Mouse (Mus musculus): Measurements from ENCODE around the gene Mlec. TPM values are rescaled to one million over a fixed set of nuclear protein-coding genes. Genes with fewer than 3 reads are reported as not detected.

The Mlec gene
- polyA plus RNA-seq, 1 experiment from 2014 or later: 53.6 TPM

DNA sequence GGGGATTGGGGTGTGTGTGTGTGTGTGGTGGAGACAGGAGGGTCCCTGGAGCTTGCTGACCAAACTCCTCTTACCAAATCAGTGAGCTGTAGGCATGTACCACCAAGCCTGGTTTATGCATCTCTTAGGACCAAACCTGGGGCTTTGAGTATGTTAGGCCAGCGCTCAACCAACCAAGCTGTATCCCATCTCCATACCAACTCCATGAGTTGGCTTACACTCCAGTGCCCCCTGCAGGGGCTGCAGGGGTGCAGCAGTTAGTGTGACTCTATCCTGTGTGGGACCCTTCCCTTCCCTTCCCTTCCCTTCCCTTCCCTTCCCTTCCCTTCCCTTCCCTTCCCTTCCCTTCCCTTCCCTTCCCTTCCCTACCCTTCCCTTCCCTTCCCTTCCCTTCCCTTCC, 16.6 kb upstream of the Mlec start:
- Histone ChIP-seq H3K36me3 (ENCODE audit: control insufficient read depth, insufficient read depth, low read length) (no peaks in the 10 kb centered on the region), H3K9me3 (ENCODE audit: control insufficient read depth, low read length) (no peaks in the 10 kb centered on the region), H3K4me2 (ENCODE audit: low read length) (no peak overlapping the region), H3K27me3 (ENCODE audit: control insufficient read depth, insufficient read depth, low read length) (no peaks in the 10 kb centered on the region), H3K4me3 (ENCODE audit: control insufficient read depth in 1 of 2, insufficient read depth in 1 of 2, low read depth in 1 of 2, low read length in 2 of 2) (no peak overlapping the region), H3K27ac (replicated peaks in 1 of 2; ENCODE audit: control insufficient read depth in 1 of 2, insufficient read depth in 1 of 2, low read depth in 2 of 2, low read length in 2 of 2) (no peak overlapping the region), H3K9ac (ENCODE audit: low read length) (no peak overlapping the region), H3K4me1 (ENCODE audit: control insufficient read depth in 2 of 2, insufficient read depth in 2 of 2, low read length in 2 of 2) (no peaks in the 10 kb centered on the region)
- 85% methylated on average over 1 of the region's 1 CpGs for WGBS
- no peak for ATAC-seq (ENCODE audit: insufficient number of reproducible peaks, insufficient read depth, low FRiP score, low read depth)

DNA sequence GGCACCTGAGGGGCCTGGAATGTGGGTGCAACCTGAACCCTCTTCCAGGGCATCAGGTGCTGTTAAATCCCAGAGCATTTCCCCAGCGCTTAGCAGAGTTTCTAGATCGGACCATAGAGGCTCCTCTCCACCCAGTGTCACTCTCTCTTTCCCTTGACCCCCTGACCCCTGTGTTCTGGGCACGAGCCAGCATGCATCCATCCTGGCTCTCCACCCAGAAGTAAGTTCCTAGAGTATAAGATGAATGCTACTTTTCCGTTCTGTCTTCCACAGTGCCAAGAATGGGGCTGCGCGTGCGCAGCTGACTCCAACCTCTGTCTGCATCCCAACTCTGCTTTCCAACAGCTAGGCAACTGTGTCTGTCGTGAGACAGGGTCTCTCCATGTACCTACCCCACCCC, 12.2 kb upstream of the Mlec start:
- Histone ChIP-seq H3K4me1 (ENCODE audit: control insufficient read depth in 2 of 2, insufficient read depth in 2 of 2, low read length in 2 of 2) (peaks cover 11 to 18% of the 10 kb centered on the region in 2 experiments), H3K9ac (ENCODE audit: low read length) (no peak overlapping the region), H3K4me2 (ENCODE audit: low read length) (no peak overlapping the region), H3K4me3 (ENCODE audit: control insufficient read depth in 1 of 2, insufficient read depth in 1 of 2, low read depth in 1 of 2, low read length in 2 of 2) (no peak overlapping the region), H3K9me3 (ENCODE audit: control insufficient read depth, low read length) (no peaks in the 10 kb centered on the region), H3K27me3 (ENCODE audit: control insufficient read depth, insufficient read depth, low read length) (no peaks in the 10 kb centered on the region), H3K36me3 (ENCODE audit: control insufficient read depth, insufficient read depth, low read length) (no peaks in the 10 kb centered on the region), H3K27ac (replicated peaks in 1 of 2; ENCODE audit: control insufficient read depth in 1 of 2, insufficient read depth in 1 of 2, low read depth in 2 of 2, low read length in 2 of 2) (no peak overlapping the region)
- ATAC-seq (ENCODE audit: insufficient number of reproducible peaks, insufficient read depth, low FRiP score, low read depth): no peak
- 76% methylated on average over 8 of the region's 8 CpGs for WGBS

DNA sequence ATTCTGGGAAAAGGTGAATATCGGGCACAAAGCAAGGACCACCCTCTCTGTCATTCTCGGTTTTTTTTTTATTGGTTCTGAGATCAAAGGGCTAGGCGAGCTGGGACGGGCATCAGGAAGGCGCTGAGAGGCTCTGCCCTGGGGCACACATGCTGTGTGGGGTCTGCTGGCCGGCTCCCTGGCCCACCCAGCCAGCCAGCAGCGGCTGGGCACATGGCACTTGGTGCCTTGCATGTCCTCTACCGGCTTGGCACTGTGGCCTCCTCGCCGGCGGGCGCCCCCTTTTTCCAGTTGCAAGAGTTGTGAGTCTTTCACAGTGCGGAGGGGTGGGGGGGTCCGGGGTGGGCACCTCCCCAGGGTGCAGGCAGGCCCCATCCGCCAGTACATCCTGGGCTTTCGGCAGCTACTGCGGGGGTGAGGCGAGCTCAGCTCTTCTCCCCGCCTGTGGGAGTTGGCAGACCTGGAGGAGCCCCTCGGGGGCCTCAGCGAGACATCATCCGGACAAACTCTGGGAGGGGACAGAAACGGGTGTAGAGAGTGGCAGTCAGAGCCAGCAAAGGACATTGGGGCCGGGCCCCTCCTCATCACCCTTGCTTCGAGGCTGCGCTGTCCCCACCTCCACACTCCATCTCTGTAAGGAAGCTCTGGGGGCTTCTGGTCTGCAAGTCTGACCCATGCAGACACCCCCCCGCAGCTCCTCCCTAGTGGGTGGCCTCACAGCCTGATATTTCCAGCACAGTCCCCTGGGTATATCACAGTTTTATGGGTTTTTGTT, 10.8 kb upstream of the Mlec start:
- Histone ChIP-seq H3K4me1 (ENCODE audit: control insufficient read depth in 2 of 2, insufficient read depth in 2 of 2, low read length in 2 of 2) (peaks cover 11 to 18% of the 10 kb centered on the region in 2 experiments), H3K4me2 (ENCODE audit: low read length) (peak overlapping the region; percentile 6; the same call in 1 of the 2 replicates), H3K9me3 (ENCODE audit: control insufficient read depth, low read length) (no peaks in the 10 kb centered on the region), H3K9ac (ENCODE audit: low read length) (peak overlapping the region; percentile 25; the same call in 1 of the 2 replicates), H3K27me3 (ENCODE audit: control insufficient read depth, insufficient read depth, low read length) (no peaks in the 10 kb centered on the region), H3K27ac (replicated peaks in 1 of 2; ENCODE audit: control insufficient read depth in 1 of 2, insufficient read depth in 1 of 2, low read depth in 2 of 2, low read length in 2 of 2) (no peak overlapping the region), H3K4me3 (ENCODE audit: control insufficient read depth in 1 of 2, insufficient read depth in 1 of 2, low read depth in 1 of 2, low read length in 2 of 2) (no peak overlapping the region), H3K36me3 (ENCODE audit: control insufficient read depth, insufficient read depth, low read length) (no peaks in the 10 kb centered on the region)
- 43% methylated on average over 25 of the region's 27 CpGs for WGBS
- no peak for ATAC-seq (ENCODE audit: insufficient number of reproducible peaks, insufficient read depth, low FRiP score, low read depth)

DNA sequence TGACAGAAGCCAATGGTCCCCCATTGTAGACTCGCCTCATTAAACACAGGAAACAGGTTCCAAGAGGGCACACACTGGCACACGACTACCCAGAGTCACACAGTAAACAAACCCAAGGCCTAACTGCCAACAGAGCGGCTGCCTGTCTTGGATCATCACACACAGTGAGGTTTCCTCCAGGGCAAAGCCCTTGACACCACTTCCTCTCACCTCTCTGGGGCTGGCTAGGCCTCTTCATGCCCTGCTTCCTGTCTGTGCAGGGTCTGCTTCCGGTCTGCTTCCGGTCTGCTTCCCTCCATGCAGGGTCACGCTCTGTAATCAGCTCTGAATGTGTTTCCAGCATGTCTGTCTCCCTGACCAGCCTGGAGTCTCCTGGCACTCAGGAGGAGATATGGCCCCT, 9.4 kb upstream of the Mlec start:
- no peak overlapping the region for H3K4me2 ChIP-seq (ENCODE audit: low read length)
- 62% methylated on average over 6 of the region's 6 CpGs for WGBS
- H3K9ac ChIP-seq (ENCODE audit: low read length): no peak overlapping the region
- no peak for ATAC-seq (ENCODE audit: insufficient number of reproducible peaks, insufficient read depth, low FRiP score, low read depth)
- H3K27me3 ChIP-seq (ENCODE audit: control insufficient read depth, insufficient read depth, low read length): no peaks in the 10 kb centered on the region
- peak overlapping the region; percentile 15 to 57; a peak in 3 of 4 replicates for H3K27ac ChIP-seq (replicated peaks in 1 of 2; ENCODE audit: control insufficient read depth in 1 of 2, insufficient read depth in 1 of 2, low read depth in 2 of 2, low read length in 2 of 2)
- no peak overlapping the region for H3K4me3 ChIP-seq (ENCODE audit: control insufficient read depth in 1 of 2, insufficient read depth in 1 of 2, low read depth in 1 of 2, low read length in 2 of 2)
- no peaks in the 10 kb centered on the region for H3K36me3 ChIP-seq (ENCODE audit: control insufficient read depth, insufficient read depth, low read length)
- H3K4me1 ChIP-seq (ENCODE audit: control insufficient read depth in 2 of 2, insufficient read depth in 2 of 2, low read length in 2 of 2): peaks cover 11 to 18% of the 10 kb centered on the region in 2 experiments
- no peaks in the 10 kb centered on the region for H3K9me3 ChIP-seq (ENCODE audit: control insufficient read depth, low read length)

DNA sequence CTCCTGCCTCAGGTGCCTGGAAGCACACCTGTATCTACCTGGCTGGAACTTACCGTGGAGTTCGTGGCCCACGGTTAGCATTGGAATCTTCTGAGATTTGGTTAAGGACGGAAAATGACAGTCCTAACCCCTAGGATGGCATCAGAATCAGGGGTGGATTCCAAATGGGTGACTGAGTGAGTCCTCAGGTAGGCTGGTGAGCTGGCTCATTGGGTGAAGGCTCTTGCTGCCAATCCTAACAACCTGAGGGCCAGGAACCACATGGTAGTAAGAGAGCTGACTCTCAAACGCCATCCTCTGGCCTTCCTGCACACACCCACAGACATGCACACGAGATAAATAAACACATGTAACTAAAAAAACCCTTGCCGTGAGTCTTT, 8.8 kb upstream of the Mlec start:
- Histone ChIP-seq H3K9me3 (ENCODE audit: control insufficient read depth, low read length) (no peaks in the 10 kb centered on the region), H3K4me2 (ENCODE audit: low read length) (no peak overlapping the region), H3K9ac (ENCODE audit: low read length) (no peak overlapping the region), H3K4me3 (ENCODE audit: control insufficient read depth in 1 of 2, insufficient read depth in 1 of 2, low read depth in 1 of 2, low read length in 2 of 2) (no peak overlapping the region), H3K36me3 (ENCODE audit: control insufficient read depth, insufficient read depth, low read length) (no peaks in the 10 kb centered on the region), H3K27ac (replicated peaks in 1 of 2; ENCODE audit: control insufficient read depth in 1 of 2, insufficient read depth in 1 of 2, low read depth in 2 of 2, low read length in 2 of 2) (peak overlapping the region; percentile 8 to 57; a peak in 2 of 4 replicates), H3K4me1 (ENCODE audit: control insufficient read depth in 2 of 2, insufficient read depth in 2 of 2, low read length in 2 of 2) (peaks cover 11 to 18% of the 10 kb centered on the region in 2 experiments), H3K27me3 (ENCODE audit: control insufficient read depth, insufficient read depth, low read length) (no peaks in the 10 kb centered on the region)
- no peak for ATAC-seq (ENCODE audit: insufficient number of reproducible peaks, insufficient read depth, low FRiP score, low read depth)
- WGBS: 80% methylated on average over 7 of the region's 7 CpGs

DNA sequence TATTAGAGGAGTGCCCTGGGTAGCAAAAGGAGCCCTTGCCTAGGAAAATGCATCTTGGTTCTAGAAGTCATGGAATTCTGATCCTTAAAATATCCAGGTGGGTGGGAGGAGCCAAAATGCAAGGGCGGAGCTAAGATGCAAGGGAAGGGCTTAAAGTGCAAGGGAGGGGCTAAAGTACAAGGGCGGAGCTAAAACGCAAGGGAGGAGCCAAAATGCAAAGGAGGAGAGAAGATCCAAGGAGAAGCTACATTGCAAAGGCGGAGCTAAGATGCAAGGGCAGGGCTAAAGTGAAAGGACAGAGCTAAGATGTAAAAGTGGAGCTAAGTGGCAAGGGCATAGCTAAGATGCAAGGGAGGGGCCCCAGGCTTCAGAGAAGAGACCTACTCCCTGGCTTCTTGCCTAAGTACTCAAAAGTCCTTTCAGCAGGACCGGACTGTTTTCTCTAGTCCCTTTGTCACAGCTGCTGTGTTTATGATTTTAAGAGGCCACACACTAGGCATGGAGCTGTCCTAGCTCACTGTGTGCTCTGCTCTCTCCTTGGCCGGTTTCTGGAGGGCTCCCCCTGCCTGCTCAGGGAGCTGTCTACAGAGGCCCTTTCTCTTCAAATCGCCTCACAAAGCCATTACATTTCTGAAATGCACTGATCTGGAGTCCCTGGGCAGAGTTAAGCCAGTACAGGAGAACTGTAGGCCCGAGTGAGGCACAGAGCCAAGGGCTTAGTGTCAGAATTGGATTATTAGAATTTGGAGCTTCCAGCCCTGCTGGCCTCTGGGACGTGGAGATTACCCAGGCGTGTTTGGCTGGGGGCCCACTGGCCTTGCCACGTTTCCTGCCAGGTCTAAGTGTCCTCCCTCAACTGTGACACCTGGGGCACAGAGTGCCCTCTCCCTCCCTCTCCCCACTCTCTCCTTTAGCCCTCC, 8.2 kb upstream of the Mlec start:
- H3K27me3 ChIP-seq (ENCODE audit: control insufficient read depth, insufficient read depth, low read length): no peaks in the 10 kb centered on the region
- H3K36me3 ChIP-seq (ENCODE audit: control insufficient read depth, insufficient read depth, low read length): no peaks in the 10 kb centered on the region
- no peaks in the 10 kb centered on the region for H3K9me3 ChIP-seq (ENCODE audit: control insufficient read depth, low read length)
- H3K27ac ChIP-seq (replicated peaks in 1 of 2; ENCODE audit: control insufficient read depth in 1 of 2, insufficient read depth in 1 of 2, low read depth in 2 of 2, low read length in 2 of 2): peak overlapping the region; percentile 48 to 55
- H3K9ac ChIP-seq (ENCODE audit: low read length): no peak overlapping the region
- no peak for ATAC-seq (ENCODE audit: insufficient number of reproducible peaks, insufficient read depth, low FRiP score, low read depth)
- 35% methylated on average over 11 of the region's 11 CpGs for WGBS
- H3K4me3 ChIP-seq (ENCODE audit: control insufficient read depth in 1 of 2, insufficient read depth in 1 of 2, low read depth in 1 of 2, low read length in 2 of 2): no peak overlapping the region
- no peak overlapping the region for H3K4me2 ChIP-seq (ENCODE audit: low read length)
- H3K4me1 ChIP-seq (ENCODE audit: control insufficient read depth in 2 of 2, insufficient read depth in 2 of 2, low read length in 2 of 2): peaks cover 13 to 21% of the 10 kb centered on the region in 2 experiments

DNA sequence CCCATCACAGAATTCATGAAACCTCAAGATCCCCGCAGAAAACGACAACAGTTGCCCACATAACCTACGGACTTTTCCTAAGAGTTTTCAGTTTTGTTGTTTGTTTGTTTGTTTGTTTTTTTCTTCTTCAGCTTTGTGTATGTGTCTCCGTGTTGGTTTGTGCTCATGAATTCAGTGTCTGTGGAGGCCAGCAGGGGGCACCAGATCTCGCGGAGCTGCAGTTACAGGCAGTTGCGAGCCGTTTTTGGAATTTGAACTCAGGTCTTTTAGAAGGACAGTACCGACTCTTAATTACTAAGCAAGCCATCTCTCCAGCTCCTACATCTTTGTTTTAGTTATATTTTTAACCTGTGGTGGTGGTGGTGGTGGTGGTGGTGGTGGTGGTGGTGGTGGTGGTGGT, 7.4 kb upstream of the Mlec start:
- H3K9me3 ChIP-seq (ENCODE audit: control insufficient read depth, low read length): no peaks in the 10 kb centered on the region
- no peak overlapping the region for H3K9ac ChIP-seq (ENCODE audit: low read length)
- peaks cover 16 to 22% of the 10 kb centered on the region in 2 experiments for H3K4me1 ChIP-seq (ENCODE audit: control insufficient read depth in 2 of 2, insufficient read depth in 2 of 2, low read length in 2 of 2)
- ATAC-seq (ENCODE audit: insufficient number of reproducible peaks, insufficient read depth, low FRiP score, low read depth): no peak
- no peak overlapping the region for H3K4me3 ChIP-seq (ENCODE audit: control insufficient read depth in 1 of 2, insufficient read depth in 1 of 2, low read depth in 1 of 2, low read length in 2 of 2)
- H3K27me3 ChIP-seq (ENCODE audit: control insufficient read depth, insufficient read depth, low read length): no peaks in the 10 kb centered on the region
- H3K4me2 ChIP-seq (ENCODE audit: low read length): no peak overlapping the region
- H3K36me3 ChIP-seq (ENCODE audit: control insufficient read depth, insufficient read depth, low read length): no peaks in the 10 kb centered on the region
- WGBS: 59% methylated on average over 9 of the region's 9 CpGs
- H3K27ac ChIP-seq (replicated peaks in 1 of 2; ENCODE audit: control insufficient read depth in 1 of 2, insufficient read depth in 1 of 2, low read depth in 2 of 2, low read length in 2 of 2): no peak overlapping the region

All from heart, embryonic 14.5 days (tissue).